Mouse (Mus musculus) intestine, embryonic 15.5 days (tissue): ENCODE measurements around the gene Gpbar1. TPM values are rescaled to one million over a fixed set of nuclear protein-coding genes. Genes with fewer than 3 reads are reported as not detected.

ENCODE experiments used
- ATAC-seq: fragments of 200-750 bp; cut with Nextera tagmentation; 2 replicates; pipeline ENCODE4 v1.8.0; 2017; ENCODE audit warnings: moderate TSS enrichment, moderate library complexity
- H3K27ac ChIP-seq: fragments of 300-500 bp; sonication (generic); 2 replicates; pipeline ENCODE4 v1.5.1; 2015; ENCODE audit warnings: mild to moderate bottlenecking, inconsistent platforms
- H3K27me3 ChIP-seq: fragments of 300-500 bp; sonication (generic); replicated peaks from 2 replicates; pipeline ENCODE4 v1.6.1; 2015; ENCODE audit warnings: inconsistent platforms
- H3K36me3 ChIP-seq: fragments of 300-500 bp; sonication (generic); 2 replicates; pipeline ENCODE4 v1.6.1; 2015; ENCODE audit warnings: inconsistent platforms
- H3K4me1 ChIP-seq: fragments of 300-500 bp; sonication (generic); replicated peaks from 2 replicates; pipeline ENCODE4 v1.6.1; 2015; ENCODE audit warnings: inconsistent platforms
- H3K4me2 ChIP-seq: fragments of 300-500 bp; sonication (generic); replicated peaks from 2 replicates; pipeline ENCODE4 v1.6.1; 2015; ENCODE audit warnings: mild to moderate bottlenecking, inconsistent platforms
- H3K4me3 ChIP-seq: fragments of 300-500 bp; sonication (generic); replicated peaks from 2 replicates; pipeline ENCODE4 v1.5.1; 2015; ENCODE audit warnings: inconsistent platforms
- H3K9ac ChIP-seq: fragments of 300-500 bp; sonication (generic); 2 replicates; pipeline ENCODE4 v1.6.1; 2015; ENCODE audit warnings: inconsistent platforms
- H3K9me3 ChIP-seq: fragments of 300-500 bp; sonication (generic); 2 replicates; pipeline ENCODE4 v1.6.1; 2016; ENCODE audit warnings: inconsistent platforms
- WGBS: fragments of 180-500 bp; shearing (Covaris S2); methylation state at CpG from one replicate; pipeline ENCODE4 v1.1.7; 2015; 5-methylcytosine and 5-hydroxymethylcytosine counted together
- polyA plus RNA-seq: library from polyadenylated mRNA; unstranded; fragments of >200 nt; fragmentation: Nextera tagmentation; extraction: Ambion mirVana; gene quantifications from 2 replicates; pipeline ENCODE4 v1.2.1, GENCODE M21; 2015

The Gpbar1 gene
- polyA plus RNA-seq, 1 experiment from 2014 or later: 3.3 TPM

DNA sequence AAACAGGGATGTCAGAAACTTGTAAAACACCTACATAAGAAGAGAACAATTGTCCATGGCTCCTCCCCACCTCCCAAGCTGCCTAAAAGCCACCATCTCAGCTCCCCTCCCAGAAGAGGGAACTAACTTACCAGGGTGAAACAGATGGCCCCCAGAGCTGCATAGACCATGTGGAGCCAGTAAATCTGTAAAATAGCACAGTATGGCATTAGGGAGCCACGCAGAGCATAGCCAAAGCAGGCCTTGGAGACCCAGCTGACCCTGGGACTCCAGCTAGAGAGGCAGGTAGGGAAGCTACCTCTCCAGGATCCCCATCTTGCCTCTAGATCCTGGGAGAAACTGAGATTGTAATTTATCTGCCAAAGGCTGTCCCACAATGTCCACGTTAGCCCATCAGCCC, 11.4 kb downstream of the Gpbar1 start:
- Histone ChIP-seq H3K36me3 (peaks cover 31% of the 10 kb centered on the region), H3K9ac (no peak overlapping the region), H3K27me3 (no peaks in the 10 kb centered on the region), H3K9me3 (no peaks in the 10 kb centered on the region), H3K4me3 (no peak overlapping the region), H3K4me1 (peaks cover 30% of the 10 kb centered on the region), H3K27ac (0 out of 2 replicates have a peak overlapping the region, but pooled peaks have one; percentile 18), H3K4me2 (no peak overlapping the region)
- 73% methylated on average over 2 of the region's 2 CpGs for WGBS
- ATAC-seq: no peak

DNA sequence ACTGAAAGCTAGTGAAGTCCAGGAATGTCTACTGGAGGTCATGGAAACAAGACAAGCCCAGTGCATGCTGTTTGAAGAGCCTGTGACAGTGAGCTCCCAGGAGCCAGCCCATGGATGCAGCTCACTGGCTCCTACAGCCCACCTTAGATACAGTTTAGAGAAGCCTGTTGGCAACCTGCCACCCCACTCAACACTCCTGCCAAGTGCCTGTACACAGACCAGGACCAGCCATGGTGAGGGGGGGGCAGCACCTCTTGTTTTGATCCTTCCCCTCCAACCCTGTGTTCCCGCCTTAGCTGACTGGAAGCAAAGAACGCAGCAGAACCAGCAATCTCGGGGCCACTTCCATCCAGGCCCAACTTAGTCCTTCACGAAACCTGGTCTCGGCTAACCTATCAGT, 11.8 kb downstream of the Gpbar1 start:
- no peak for ATAC-seq
- no peak overlapping the region for H3K9ac ChIP-seq
- WGBS: 74% methylated on average over 5 of the region's 5 CpGs

DNA sequence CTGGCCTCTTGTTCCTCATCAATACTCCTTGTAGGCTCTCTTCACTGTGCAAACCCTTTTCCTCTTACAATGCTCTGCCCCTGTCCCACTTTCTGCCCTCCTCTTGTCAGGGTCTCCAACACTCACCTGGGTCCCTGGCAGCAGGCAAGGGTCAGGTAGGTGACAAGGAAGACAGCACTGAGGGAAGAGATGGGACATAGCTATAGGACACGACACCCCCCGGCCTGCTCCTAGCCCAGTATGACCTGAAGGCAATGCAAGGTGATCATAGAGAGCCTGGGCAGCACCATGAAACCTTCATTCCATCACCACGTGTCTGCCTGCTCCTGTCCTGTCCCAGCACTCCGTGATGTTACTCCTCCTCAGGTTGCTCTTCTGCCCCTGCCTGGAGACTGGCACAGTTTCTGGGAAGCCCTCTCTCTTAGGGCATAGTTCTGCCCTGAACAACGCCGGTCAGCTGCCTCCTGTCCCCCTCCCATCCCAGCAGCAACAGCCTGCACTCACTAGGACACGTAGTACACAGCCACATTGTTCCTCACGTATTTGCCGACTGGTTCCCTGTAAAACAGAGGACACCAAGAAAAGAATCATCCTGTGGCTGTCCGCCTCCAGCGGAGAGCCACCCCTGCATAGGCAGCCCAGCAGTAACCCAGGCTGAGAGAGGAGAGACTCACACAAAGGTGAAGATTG, 14.1 kb downstream of the Gpbar1 start:
- ATAC-seq: no peak
- no peak overlapping the region for H3K27ac ChIP-seq

More for the DNA sequence above, 11.8 kb downstream of the Gpbar1 start:
- no peaks in the 10 kb centered on the region for H3K9me3 ChIP-seq
- H3K4me2 ChIP-seq: no peak overlapping the region
- no peak overlapping the region for H3K4me3 ChIP-seq
- H3K4me1 ChIP-seq: peaks cover 34% of the 10 kb centered on the region
- H3K27me3 ChIP-seq: no peaks in the 10 kb centered on the region
- peaks cover 31% of the 10 kb centered on the region for H3K36me3 ChIP-seq
- 0 out of 2 replicates have a peak overlapping the region, but pooled peaks have one; percentile 18 for H3K27ac ChIP-seq

DNA sequence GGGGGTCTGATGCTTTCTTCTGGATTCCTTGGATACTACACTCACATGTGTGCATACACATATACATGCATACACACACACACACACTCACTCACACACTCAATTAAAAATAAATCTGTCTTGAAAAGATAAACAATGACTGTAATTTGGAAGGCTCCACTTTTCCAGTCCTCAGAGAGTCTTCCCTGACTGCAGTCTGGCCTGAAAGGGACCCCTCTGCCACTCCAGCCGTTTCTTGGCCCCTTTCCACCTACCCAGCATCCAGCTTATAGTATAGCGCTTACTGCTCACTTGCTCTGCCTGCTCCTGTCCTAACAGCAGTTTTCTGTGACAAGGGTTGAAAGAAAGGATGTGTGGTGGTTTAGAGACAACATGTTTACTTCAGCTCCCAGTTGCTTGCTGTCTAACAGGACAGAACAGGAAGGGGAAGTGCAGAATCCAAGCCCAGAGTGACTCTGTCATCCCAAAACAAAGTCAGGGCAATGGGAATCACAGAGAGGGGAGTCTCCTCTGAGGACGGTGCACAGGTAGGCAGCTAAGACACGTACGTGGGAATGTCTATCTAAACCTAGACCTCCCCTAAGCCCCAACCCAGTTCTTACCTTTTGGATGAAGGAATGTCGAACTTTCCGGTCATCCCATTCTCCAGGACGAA, 15.1 kb downstream of the Gpbar1 start:
- H3K4me2 ChIP-seq: no peak overlapping the region
- H3K27me3 ChIP-seq: no peaks in the 10 kb centered on the region
- peak overlapping the region; percentile 48 for H3K27ac ChIP-seq
- no peak overlapping the region for H3K9ac ChIP-seq
- H3K36me3 ChIP-seq: peaks cover 31% of the 10 kb centered on the region
- no peak overlapping the region for H3K4me3 ChIP-seq
- ATAC-seq: no peak
- no peaks in the 10 kb centered on the region for H3K9me3 ChIP-seq
- peaks cover 56% of the 10 kb centered on the region for H3K4me1 ChIP-seq
- WGBS: 77% methylated on average over 8 of the region's 8 CpGs

More for the DNA sequence above, 14.1 kb downstream of the Gpbar1 start:
- Histone ChIP-seq H3K27me3 (no peaks in the 10 kb centered on the region), H3K36me3 (peaks cover 31% of the 10 kb centered on the region), H3K9me3 (no peaks in the 10 kb centered on the region), H3K4me3 (no peak overlapping the region), H3K4me2 (no peak overlapping the region), H3K9ac (no peak overlapping the region), H3K4me1 (peaks cover 48% of the 10 kb centered on the region)
- 87% methylated on average over 11 of the region's 11 CpGs for WGBS

DNA sequence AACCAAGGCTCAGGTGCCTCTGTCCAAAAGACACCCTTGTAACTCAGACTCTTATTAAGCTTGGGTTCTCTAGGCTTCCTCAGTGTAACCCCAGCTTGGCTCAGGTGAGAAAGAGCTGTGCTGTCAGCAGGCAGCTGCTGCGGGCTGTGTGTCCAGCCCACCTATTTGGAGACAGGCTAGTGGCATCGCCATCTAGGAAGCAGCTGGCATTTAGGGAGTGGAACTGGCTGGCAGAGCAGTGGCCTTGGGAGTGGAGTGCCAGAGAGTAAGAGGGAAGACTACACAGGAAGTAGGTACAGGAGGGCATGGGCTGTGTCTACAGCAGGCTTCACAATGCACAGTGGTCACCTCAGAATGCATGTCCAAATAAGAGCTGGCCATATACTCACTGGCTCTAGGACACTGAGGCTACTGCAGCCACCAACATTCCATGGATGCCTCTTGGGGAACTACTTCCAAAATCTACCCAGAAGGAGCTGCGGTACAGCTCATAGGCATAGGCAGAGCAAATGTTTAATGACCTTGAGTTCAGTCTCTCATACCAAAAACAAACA, 15.8 kb downstream of the Gpbar1 start:
- Histone ChIP-seq H3K9me3 (no peaks in the 10 kb centered on the region), H3K4me2 (no peak overlapping the region), H3K36me3 (peaks cover 27% of the 10 kb centered on the region), H3K4me3 (no peak overlapping the region), H3K27ac (peak overlapping the region; percentile 48), H3K27me3 (no peaks in the 10 kb centered on the region), H3K4me1 (peaks cover 64% of the 10 kb centered on the region), H3K9ac (no peak overlapping the region; the same call in 1 of the 2 replicates)
- WGBS: 85% methylated on average over 3 of the region's 3 CpGs
- ATAC-seq: no peak

DNA sequence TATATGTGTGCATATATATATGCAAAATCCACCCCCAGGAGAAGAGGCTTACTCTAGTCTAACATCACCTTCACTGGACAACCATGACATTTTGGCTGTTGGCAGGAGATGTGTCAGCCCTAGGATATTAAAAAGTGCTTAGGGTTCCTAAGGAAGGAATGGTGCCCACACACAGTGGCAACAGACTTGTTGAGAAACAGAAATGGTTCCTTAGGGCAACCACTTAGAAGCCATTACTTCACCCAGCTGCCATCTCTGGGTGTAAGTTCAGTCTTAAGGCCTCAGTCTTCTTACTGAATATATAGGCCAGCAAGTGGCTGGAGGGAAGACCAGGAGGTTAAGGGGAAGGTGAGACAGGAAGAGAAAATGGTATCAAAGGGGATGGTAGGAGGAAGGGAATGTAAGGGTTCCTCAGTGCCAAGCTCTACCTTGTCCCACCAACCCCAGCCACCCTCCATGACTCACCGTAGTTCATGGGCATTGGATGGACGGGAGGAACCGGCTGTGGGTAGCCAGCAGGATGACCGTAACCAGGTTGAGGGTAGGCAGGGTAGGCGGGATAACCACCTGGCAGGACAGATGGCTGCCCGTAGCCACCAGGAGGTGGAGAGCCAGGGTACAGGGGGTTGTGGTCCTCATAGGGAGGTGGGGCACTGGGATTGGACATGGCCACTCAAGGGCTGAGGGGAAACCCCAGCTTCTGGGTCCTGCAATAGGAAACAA, 16.5 kb downstream of the Gpbar1 start:
- H3K4me3 ChIP-seq: peak overlapping the region; percentile 27
- H3K27me3 ChIP-seq: no peaks in the 10 kb centered on the region
- no peak overlapping the region for H3K9ac ChIP-seq
- H3K4me1 ChIP-seq: peaks cover 65% of the 10 kb centered on the region
- H3K27ac ChIP-seq: peak overlapping the region; percentile 100
- 82% methylated on average over 6 of the region's 6 CpGs for WGBS
- H3K9me3 ChIP-seq: no peaks in the 10 kb centered on the region
- no peak for ATAC-seq
- peak overlapping the region; percentile 68 for H3K4me2 ChIP-seq
- peaks cover 20% of the 10 kb centered on the region for H3K36me3 ChIP-seq

DNA sequence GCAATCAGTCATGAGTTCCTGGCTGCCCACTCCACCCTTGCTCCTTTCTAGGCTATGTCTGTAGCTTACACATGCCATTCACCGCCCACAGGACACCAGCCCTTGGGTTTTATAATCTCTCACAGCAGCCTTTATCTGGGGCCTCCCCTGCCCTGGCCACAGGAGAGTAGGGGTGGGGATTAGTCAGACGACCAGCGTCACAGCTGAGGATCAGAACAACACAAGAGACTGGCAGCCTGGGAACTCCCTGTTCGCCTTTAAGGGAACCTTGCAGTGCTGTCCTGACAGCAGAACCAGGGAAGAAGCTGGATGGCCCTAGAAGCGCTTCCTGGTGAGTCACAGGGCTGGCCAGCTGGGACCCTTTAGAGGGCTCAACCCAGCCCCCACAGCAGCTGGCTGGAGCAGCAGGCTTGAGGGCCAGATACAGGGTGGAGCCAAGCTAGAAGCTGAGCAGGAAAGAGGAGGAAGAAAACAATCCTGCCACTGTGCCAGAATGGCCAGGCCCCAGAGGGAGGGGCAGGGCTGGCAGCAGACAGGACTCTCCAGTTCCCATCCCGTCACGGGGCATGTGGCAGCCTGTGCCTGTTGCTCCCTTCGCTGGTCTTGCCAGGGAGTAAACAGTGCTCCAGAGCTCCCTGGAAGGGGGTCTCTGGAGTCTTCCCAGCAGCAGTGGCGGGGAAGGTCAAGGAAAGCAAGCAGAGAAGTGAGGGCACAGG, 17.3 kb downstream of the Gpbar1 start:
- no peaks in the 10 kb centered on the region for H3K27me3 ChIP-seq
- ATAC-seq: peak; percentile 92
- peak overlapping the region; percentile 68 for H3K4me2 ChIP-seq
- H3K36me3 ChIP-seq: peaks cover 18% of the 10 kb centered on the region
- WGBS: 7% methylated on average over 9 of the region's 9 CpGs
- peaks cover 67% of the 10 kb centered on the region for H3K4me1 ChIP-seq
- H3K27ac ChIP-seq: peak overlapping the region; percentile 100
- no peaks in the 10 kb centered on the region for H3K9me3 ChIP-seq
- peak overlapping the region; percentile 51 for H3K9ac ChIP-seq
- H3K4me3 ChIP-seq: peak overlapping the region; percentile 27

DNA sequence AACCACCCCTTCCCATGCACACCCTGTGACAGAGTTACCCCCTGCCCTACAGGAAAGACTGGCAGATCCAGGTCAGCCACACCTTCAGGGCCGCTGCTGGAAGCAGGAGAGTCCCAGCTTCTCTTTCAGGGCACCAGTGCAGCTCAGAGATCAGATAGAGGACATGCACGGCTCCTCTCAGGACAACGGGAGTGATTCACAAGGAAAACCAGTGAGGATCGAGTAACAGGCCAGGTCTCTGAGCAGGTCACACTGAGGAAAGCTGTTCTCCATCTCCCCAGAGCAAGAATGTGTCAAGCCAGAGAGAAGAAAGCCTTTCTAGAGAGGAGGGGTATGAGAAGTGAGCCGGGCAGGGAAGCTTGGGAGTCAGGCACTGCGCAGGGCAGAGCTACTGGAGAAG, 18.1 kb downstream of the Gpbar1 start:
- Histone ChIP-seq H3K4me2 (peak overlapping the region; percentile 68), H3K9me3 (no peaks in the 10 kb centered on the region), H3K4me3 (peak overlapping the region; percentile 27), H3K9ac (peak overlapping the region; percentile 51), H3K27ac (peak overlapping the region; percentile 100), H3K4me1 (peaks cover 76% of the 10 kb centered on the region), H3K27me3 (no peaks in the 10 kb centered on the region), H3K36me3 (peaks cover 19% of the 10 kb centered on the region)
- peak; percentile 4; the same call in 1 of the 2 replicates for ATAC-seq
- WGBS: 15% methylated on average over 6 of the region's 6 CpGs

DNA sequence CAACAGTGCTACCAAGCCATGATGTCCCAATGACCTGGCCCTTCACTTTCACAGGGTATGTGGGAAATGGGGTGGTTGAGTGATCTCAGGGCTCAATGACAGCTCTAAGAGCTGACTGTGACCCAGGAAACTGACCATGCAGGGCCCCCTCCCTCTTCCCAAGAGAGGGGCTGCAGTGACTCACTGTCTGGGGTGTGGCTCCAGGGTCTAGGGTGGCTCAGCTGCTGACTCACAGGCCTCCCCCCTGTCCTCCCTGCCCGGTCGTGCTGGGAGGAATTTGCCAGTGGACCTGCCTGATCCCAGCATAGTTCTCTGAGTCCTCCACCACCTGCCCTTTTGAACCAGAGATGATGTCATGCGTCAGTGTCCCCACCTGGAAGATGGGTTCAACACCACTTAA, 18.9 kb downstream of the Gpbar1 start:
- no peaks in the 10 kb centered on the region for H3K27me3 ChIP-seq
- peak; percentile 8; the same call in 1 of the 2 replicates for ATAC-seq
- H3K9me3 ChIP-seq: no peaks in the 10 kb centered on the region
- H3K36me3 ChIP-seq: peaks cover 13% of the 10 kb centered on the region
- H3K27ac ChIP-seq: peak overlapping the region; percentile 100
- no peak overlapping the region for H3K4me3 ChIP-seq
- 38% methylated on average over 3 of the region's 3 CpGs for WGBS
- H3K4me1 ChIP-seq: peaks cover 83% of the 10 kb centered on the region
- H3K4me2 ChIP-seq: peak overlapping the region; percentile 68
- H3K9ac ChIP-seq: 0 out of 2 replicates have a peak overlapping the region, but pooled peaks have one; percentile 20

DNA sequence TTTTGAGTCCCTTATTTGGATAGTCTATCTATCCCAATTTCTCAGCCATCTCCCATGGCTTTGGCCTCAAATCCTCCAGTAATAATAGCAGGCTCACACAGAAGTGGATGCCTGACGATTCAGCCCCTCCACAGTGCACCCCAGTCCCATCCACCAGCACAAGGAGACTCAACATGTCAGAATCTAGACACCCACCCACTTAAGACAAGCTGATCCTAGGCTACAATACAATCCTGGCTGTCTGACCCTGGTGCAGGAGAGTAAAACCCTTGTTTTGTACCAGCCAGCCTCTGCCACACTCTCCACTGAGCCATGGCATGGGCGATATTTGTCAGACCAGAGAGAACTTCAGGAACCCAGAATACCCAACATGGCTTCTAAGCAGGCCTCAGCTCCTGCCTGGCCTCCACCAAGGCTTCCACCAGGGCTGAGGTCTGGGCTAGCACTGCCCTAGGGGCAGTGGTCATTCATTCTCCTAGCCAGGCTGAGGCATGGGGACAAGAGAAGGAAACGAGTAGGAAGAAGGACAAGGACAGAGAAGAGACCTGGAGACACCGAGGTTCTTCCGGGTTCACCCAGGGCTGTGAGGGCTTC, 19.9 kb downstream of the Gpbar1 start:
- H3K4me3 ChIP-seq: no peak overlapping the region
- peaks cover 8% of the 10 kb centered on the region; the same call in 1 of the 2 replicates for H3K36me3 ChIP-seq
- no peak overlapping the region for H3K4me2 ChIP-seq
- no peak for ATAC-seq
- 85% methylated on average over 5 of the region's 5 CpGs for WGBS
- H3K9me3 ChIP-seq: no peaks in the 10 kb centered on the region
- H3K9ac ChIP-seq: 0 out of 2 replicates have a peak overlapping the region, but pooled peaks have one; percentile 23
- H3K27ac ChIP-seq: peak overlapping the region; percentile 57
- peaks cover 90% of the 10 kb centered on the region for H3K4me1 ChIP-seq
- H3K27me3 ChIP-seq: no peaks in the 10 kb centered on the region

DNA sequence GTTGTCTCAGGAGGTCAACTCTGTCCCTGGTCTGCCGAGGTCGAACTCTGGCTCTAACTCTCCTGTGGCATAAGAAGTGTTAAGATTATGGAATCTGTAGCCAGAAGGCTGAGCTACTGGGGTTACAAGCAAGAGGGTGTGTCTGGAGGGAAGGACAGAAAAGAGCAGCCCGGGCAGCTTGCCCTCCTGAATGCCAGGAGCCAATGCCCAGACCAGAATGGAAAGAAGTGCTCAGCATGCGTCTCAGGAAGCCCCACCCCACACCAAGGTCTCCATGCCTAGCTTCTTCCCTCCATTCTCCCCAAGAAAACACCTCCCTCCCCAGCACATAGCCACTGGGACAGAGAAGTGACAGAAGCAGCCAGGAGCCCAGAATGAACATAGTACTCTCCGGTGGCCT, 20.6 kb downstream of the Gpbar1 start:
- no peak overlapping the region for H3K4me3 ChIP-seq
- peak overlapping the region; percentile 57 for H3K27ac ChIP-seq
- H3K9me3 ChIP-seq: no peaks in the 10 kb centered on the region
- H3K4me2 ChIP-seq: peak overlapping the region; percentile 26; the same call in 1 of the 2 replicates
- no peak for ATAC-seq
- peaks cover 83% of the 10 kb centered on the region for H3K4me1 ChIP-seq
- no peaks in the 10 kb centered on the region for H3K27me3 ChIP-seq
- H3K36me3 ChIP-seq: peaks cover 8% of the 10 kb centered on the region; the same call in 1 of the 2 replicates
- 68% methylated on average over 5 of the region's 5 CpGs for WGBS
- H3K9ac ChIP-seq: peak overlapping the region; percentile 20; the same call in 1 of the 2 replicates
